Mouse (Mus musculus) left cerebral cortex, postnatal 10 days (tissue): Measurements from ENCODE around the gene Vash1. TPM values are rescaled to one million over a fixed set of nuclear protein-coding genes. Genes with fewer than 3 reads are reported as not detected.
A peak's percentile ranks its signal among the peaks of the same experiment; 100 is the strongest.

Experiments used
- DNase-seq, 2 experiments: peaks; one replicate each; pipeline ENCODE4 v3.0.0; 2021 to 2022; ENCODE audit warnings: low spot score in 2 of 2, mixed read lengths in 1 of 2; ENCODE audit errors: extremely low spot score in 1 of 2
- intact Hi-C: fragments of 180-260 bp; cut with DNase I; formaldehyde crosslinking; loops from one replicate; pipeline ENCODE4 v1.15.1; 2025
- total RNA-seq, 2 experiments: library from RNA; stranded (reverse); gene quantifications; 2 replicates each; pipeline ENCODE4 v1.2.3; 2021

Vash1 gene
- total RNA-seq, 2 experiments from 2014 or later = 92.6 to 100 TPM

- intact Hi-C loops = no loop called here
- DNase-seq = peak in 1 of 2 experiments; percentile 26
These were observed 22.4 kb downstream of the Vash1 start for GRCm38 (mm10) chr12:86700927-86701310.

GRCm38 (mm10) chr12:86701491-86701890, 23.0 kb downstream of the Vash1 start:
- intact Hi-C loops = no loop called here
- peak in 1 of 2 experiments; percentile 20 for DNase-seq

GRCm38 (mm10) chr12:86702690-86703089, 24.2 kb downstream of the Vash1 start:
- intact Hi-C loops = no loop called here

GRCm38 (mm10) chr12:86705843-86706242, 27.3 kb downstream of the Vash1 start:
- DNase-seq = no peak
- intact Hi-C loops = no loop called here

More at GRCm38 (mm10) chr12:86702690-86703089, 24.2 kb downstream of the Vash1 start:
- DNase-seq = peak in 1 of 2 experiments; percentile 11

GRCm38 (mm10) chr12:86714026-86714425, 35.5 kb downstream of the Vash1 start:
- DNase-seq = no peak
- intact Hi-C loops = no loop called here

- intact Hi-C loops = no loop called here
- peak in 1 of 2 experiments; percentile 79 for DNase-seq
These were observed 36.9 kb downstream of the Vash1 start for GRCm38 (mm10) chr12:86715401-86715800.

- DNase-seq = no peak
- intact Hi-C loops = no loop called here
These were observed 38.5 kb downstream of the Vash1 start for GRCm38 (mm10) chr12:86716962-86717361.

GRCm38 (mm10) chr12:86719961-86720639, 41.6 kb downstream of the Vash1 start:
- intact Hi-C loops = no loop called here
- no peak for DNase-seq

- intact Hi-C loops = no loop called here
- DNase-seq = no peak
These were observed 43.0 kb downstream of the Vash1 start for GRCm38 (mm10) chr12:86721453-86721852.

- intact Hi-C loops = no loop called here
- no peak for DNase-seq
These were observed 45.8 kb downstream of the Vash1 start for GRCm38 (mm10) chr12:86724300-86724699.

GRCm38 (mm10) chr12:86725706-86726105, 47.2 kb downstream of the Vash1 start:
- peak in 1 of 2 experiments; percentile 42 for DNase-seq
- intact Hi-C loops = no loop called here

- peak; percentile 92 to 99 for DNase-seq
- intact Hi-C loops = no loop called here
These were observed 47.7 kb downstream of the Vash1 start, which contains the start of gene Angel1 for GRCm38 (mm10) chr12:86726120-86726640. Angel1 (minus strand) TSS chr12:86726460.

- no peak for DNase-seq
- intact Hi-C loops = no loop called here
These were observed 55.9 kb downstream of the Vash1 start, which contains the start of gene Lrrc74a for GRCm38 (mm10) chr12:86734319-86734810. Lrrc74a (plus strand) TSS chr12:86734369.

Other genes starting within 250 kb of the Vash1 start
- 1 to 10 TPM; 9.0 to 9.8 TPM for gene Angel1, start 47.8 kb downstream of the Vash1 start, total RNA-seq
- gene Lrrc74a, start 55.7 kb downstream of the Vash1 start, total RNA-seq = not detected
- gene Irf2bpl, start 206.1 kb downstream of the Vash1 start, total RNA-seq = 10 to 100 TPM; 86.4 to 89.5 TPM